Mouse (Mus musculus): ENCODE data around the gene Eps15. TPM values are rescaled to one million over a fixed set of nuclear protein-coding genes. Genes with fewer than 3 reads are reported as not detected.

Gene Eps15
- 100 to 1,000 TPM; 109 to 113 TPM for total RNA-seq (2023)

GRCm38 (mm10) chr4:109279689-109280458 is at the start of gene Eps15:
TSS of gene Eps15 (plus strand) at chr4:109280268.

GRCm38 (mm10) chr4:109234185-109234584 is 45.9 kb upstream of the Eps15 start, which contains the start of gene Calr4:
TSS of gene Calr4 (plus strand) at chr4:109234485.

GRCm38 (mm10) chr4:109406486-109407175 is 126.6 kb downstream of the Eps15 start, which contains the start of gene Ttc39a:
TSS of gene Ttc39a (plus strand) at chr4:109406623.

Other genes with a start within 250 kb of the Eps15 start
- gene Osbpl9, start 78.0 kb upstream of the Eps15 start, total RNA-seq (2023) = 100 to 1,000 TPM; 146 to 178 TPM
- 1 to 10 TPM; 1.9 to 3.9 TPM for gene Calr4, start 45.8 kb upstream of the Eps15 start, total RNA-seq (2023)
- 1 to 10 TPM; 1.1 to 1.6 TPM for gene Ttc39a, start 126.4 kb downstream of the Eps15 start, total RNA-seq (2023)
- gene Rnf11, start 204.5 kb downstream of the Eps15 start, total RNA-seq (2023) = 10 to 100 TPM; 40.3 to 51.5 TPM